Mouse (Mus musculus) CD4-positive, CD25-positive, alpha-beta regulatory T cell, adult 2 months (primary cell): ENCODE measurements around the gene Ccnq.
"Not testable (repeated sequence)": the region's sequence is repeated elsewhere in the genome, so short reads cannot be mapped to it uniquely, and the experiment has no call there.

Experiments
- DNase-seq: peaks from one replicate; pipeline ENCODE4 v3.0.0-alpha.2; 2012; ENCODE audit warnings: low read depth, low spot score

The Ccnq gene

GRCm38 (mm10) chr11:78762201-78762600 is 10.7 kb upstream of the Ccnq start:
- no peak for DNase-seq

GRCm38 (mm10) chr11:78761086-78761485 is 9.6 kb upstream of the Ccnq start:
- no peak for DNase-seq

GRCm38 (mm10) chr11:78755299-78755698 is 3.8 kb upstream of the Ccnq start:
- no peak for DNase-seq

DNA sequence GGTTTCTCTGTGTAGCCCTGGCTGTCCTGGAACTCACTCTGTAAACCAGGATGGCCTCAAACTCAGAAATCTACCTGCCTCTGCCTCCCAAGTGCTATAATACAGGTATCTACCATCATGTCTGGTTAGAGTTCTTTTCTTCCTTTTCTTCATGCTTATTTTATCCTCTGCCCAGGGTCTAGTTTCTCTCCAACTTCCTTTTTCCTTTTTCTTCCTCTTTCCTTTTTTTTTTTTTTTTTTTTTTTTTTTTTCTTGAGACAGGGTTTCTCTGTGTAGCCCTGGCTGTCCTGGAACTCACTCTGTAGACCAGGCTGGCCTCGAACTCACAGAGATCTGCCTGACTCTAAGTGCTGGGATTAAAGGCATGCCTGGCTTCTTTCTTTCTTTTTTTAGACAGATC is 2.6 kb upstream of the Ccnq start:
- DNase-seq = not testable (repeated sequence)

DNA sequence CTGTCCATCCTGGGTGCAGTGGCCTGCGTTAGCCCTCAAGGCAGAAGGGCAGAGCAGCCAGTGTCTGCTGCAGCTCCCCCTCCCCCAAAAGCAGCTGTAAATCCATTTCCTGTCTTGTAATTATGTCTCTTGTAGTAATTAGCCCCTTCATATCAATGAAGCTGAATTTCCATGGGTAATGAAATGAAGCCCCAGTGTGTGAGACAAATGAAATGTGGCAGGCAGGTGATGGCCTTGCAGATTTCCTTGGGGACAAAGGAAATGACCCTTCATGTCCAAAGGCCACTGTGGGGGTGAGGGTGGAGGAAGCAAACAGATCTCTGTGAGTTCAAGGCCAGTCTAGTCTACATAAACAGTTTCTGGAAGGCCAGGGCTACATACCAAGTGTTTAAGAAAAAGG is 1.7 kb upstream of the Ccnq start:
- DNase-seq = no peak

DNA sequence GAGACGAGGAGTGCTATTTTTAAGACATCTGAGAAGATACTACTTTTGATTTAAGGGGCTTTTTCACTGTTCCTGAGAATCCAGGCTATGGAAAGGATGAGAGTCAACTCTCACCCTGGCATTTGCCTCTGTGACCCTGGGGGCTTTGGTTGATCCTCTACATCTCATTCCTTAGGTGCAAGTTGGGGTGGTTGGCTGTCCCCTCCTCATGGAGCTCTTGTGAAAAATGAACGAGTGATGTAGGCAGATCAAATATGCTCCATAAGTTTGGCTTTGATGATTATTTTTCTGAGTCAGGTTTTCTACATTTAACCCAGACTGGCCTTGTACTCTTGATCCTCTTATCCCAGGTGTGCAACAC is 294 bp upstream of the Ccnq start:
- no peak for DNase-seq

- no peak for DNase-seq
Observed at GRCm38 (mm10) chr11:78746264-78746663, 5.3 kb downstream of the Ccnq start.

GRCm38 (mm10) chr11:78745475-78745874 is 6.1 kb downstream of the Ccnq start:
- no peak for DNase-seq

GRCm38 (mm10) chr11:78742461-78742860 is 9.1 kb downstream of the Ccnq start:
- no peak for DNase-seq

GRCm38 (mm10) chr11:78741958-78742357 is 9.6 kb downstream of the Ccnq start:
- no peak for DNase-seq

GRCm38 (mm10) chr11:78739361-78739760 is 12.2 kb downstream of the Ccnq start:
- no peak for DNase-seq

DNA sequence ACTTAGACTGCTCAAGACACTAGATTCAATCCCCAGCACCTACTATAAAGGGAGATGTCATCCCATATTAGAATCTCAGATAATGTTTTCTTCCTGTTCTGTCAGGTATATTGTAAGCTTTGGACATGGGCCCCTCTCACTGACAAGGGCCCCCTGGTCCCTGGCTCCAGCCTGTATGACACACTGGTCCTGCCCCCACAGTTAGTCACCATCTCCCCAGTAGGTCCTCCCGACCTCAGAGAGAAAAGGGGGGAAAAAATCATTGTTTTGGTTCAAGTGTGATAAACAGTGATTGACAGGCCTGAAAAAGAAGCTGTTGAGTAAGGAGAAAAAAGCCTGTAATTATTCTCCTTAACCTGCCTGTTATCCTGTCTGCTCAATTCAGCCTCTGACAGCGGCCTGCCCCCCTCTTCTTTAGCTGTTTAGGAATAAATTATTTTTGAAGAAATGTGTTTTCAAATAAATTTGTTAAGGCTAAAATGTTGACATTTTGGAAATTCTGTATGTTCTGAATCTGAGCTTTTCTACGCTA is 14.6 kb downstream of the Ccnq start:
- DNase-seq = no peak

GRCm38 (mm10) chr11:78735168-78735567 is 16.4 kb downstream of the Ccnq start:
- no peak for DNase-seq

GRCm38 (mm10) chr11:78732619-78733018 is 18.9 kb downstream of the Ccnq start:
- DNase-seq = no peak

- no peak for DNase-seq
Observed at GRCm38 (mm10) chr11:78730902-78731301, 20.6 kb downstream of the Ccnq start.

DNA sequence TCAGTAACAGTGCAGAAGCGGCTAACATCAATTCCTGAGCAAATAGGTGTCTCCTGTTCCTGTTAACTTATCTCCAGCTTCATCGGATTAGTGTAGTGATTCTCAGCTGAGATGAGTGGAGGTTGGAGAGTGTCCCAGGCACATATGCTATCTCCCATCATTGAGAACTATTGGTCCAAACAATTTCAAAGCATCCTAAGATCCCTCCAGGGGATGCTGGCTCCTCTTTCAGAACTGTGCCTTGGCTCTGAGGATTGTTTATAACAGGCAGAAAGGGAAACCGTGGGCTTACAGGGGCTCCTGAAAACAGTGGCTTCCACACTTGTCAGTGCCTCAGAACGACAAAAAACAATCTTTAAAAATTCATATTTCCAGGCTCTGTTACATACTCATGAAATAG is 23.5 kb downstream of the Ccnq start:
- no peak for DNase-seq

DNA sequence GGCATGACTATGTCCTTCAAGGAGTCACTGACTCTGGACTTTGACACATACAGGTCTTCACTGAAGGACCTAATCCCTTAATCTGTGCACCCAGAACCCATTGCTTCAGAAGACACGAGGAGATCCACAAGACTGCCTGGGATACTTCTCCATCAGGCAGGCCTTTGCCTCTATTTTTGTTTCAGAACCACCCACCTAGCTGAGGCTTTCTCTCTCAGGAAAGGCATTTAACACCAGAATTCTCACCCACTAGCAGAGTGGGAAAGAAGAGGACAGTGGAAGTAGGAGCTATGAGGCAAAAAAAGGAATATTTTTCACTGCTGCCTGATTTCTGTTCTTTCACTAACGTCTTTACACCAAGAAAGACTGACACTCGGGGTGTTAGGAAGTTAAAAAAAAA is 25.2 kb downstream of the Ccnq start:
- DNase-seq = no peak

DNA sequence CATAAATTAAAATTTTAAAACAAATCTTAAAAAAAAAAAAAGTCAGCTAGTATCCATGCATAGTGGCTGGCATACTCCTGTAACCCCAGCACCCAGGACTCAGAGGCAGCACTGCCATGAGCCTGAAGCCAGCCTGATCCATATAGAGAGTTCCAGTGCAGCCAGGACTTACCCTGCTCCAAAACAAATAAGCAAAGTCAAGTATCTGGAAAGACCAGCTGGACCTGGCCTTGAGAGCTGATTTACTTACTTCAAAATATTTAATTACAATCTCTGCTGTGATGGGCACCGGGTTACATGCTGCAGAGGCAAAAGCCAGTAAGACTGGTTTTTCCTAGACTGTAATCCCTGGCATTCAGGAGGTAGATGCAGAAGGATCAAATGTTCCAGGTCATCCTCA is 26.7 kb downstream of the Ccnq start:
- no peak for DNase-seq

GRCm38 (mm10) chr11:78721419-78721818 is 30.1 kb downstream of the Ccnq start:
- DNase-seq = no peak

- no peak for DNase-seq
Observed at GRCm38 (mm10) chr11:78717655-78718054, 33.9 kb downstream of the Ccnq start.

DNA sequence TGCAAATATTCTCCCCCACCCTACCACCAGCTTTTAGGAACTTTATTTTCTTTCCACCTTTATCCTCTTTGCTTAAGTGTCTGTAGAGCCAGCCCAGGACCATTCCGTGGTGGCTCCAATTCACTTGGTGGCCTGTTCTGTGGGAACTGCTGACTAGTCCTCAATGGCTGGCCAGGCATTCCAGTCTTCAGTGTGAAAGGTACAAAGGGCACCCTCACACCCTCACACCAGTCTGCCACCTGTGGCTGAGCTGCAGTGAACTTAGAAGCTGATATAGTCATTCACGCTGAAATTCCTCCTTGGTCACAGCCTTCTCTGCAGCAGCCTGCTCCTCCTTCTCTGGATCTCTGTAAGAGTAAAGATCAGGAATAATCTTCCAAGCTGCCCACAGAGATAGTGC is 42.9 kb downstream of the Ccnq start:
- no peak for DNase-seq

DNA sequence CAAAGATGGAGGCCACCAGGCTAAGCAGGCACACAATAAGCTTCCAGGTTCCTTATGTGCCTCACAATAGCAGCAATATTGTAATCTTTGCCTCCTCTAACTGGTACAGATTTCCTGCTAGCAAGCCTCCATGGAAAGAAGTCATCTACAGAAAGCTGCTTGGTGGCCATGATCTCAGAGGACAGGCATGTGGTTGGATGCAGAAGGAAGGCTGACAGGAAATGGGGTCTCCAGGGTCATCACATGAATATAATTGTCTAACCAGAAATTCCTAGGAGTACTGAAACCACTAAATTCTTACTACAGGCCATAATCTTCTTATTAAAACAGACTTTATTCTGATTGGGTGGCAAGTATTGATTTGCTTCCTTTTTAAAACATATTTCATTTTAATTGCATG is 45.5 kb downstream of the Ccnq start:
- no peak for DNase-seq

GRCm38 (mm10) chr11:78703085-78703484 is 48.4 kb downstream of the Ccnq start:
- DNase-seq = no peak

- DNase-seq = no peak
Observed at GRCm38 (mm10) chr11:78702319-78702718, 49.2 kb downstream of the Ccnq start.
